Mouse (Mus musculus) spleen, postnatal 10 days (tissue): ENCODE results near the gene St3gal2.
"Not testable (repeated sequence)": the region's sequence is repeated elsewhere in the genome, so short reads cannot be mapped to it uniquely, and the experiment has no call there.

Experiments
- DNase-seq, 2 experiments: peaks; one replicate each; pipeline ENCODE4 v3.0.0; 2021 to 2022; ENCODE audit warnings: low spot score in 2 of 2

St3gal2 gene

GRCm38 (mm10) chr8:110919341-110920031 is at the start of gene St3gal2:
TSS of gene St3gal2 (plus strand) at chr8:110919922.
- DNase-seq: peak; percentile 71 to 84

- no peak for DNase-seq
Observed at GRCm38 (mm10) chr8:110870501-110870900, 49.2 kb upstream of the St3gal2 start.

GRCm38 (mm10) chr8:110877862-110878261 is 41.9 kb upstream of the St3gal2 start:
- no peak for DNase-seq

- no peak for DNase-seq
Observed at GRCm38 (mm10) chr8:110881741-110882310, 37.9 kb upstream of the St3gal2 start.

GRCm38 (mm10) chr8:110883824-110884223 is 35.9 kb upstream of the St3gal2 start:
- DNase-seq: no peak

- DNase-seq: no peak
Observed at GRCm38 (mm10) chr8:110886634-110887033, 33.1 kb upstream of the St3gal2 start.

GRCm38 (mm10) chr8:110887551-110887950 is 32.2 kb upstream of the St3gal2 start:
- no peak for DNase-seq

- DNase-seq: no peak
Observed at GRCm38 (mm10) chr8:110888441-110888840, 31.3 kb upstream of the St3gal2 start.

GRCm38 (mm10) chr8:110888860-110889259 is 30.9 kb upstream of the St3gal2 start:
- no peak for DNase-seq

GRCm38 (mm10) chr8:110889904-110890470 is 29.7 kb upstream of the St3gal2 start:
- no peak for DNase-seq

GRCm38 (mm10) chr8:110892040-110892439 is 27.7 kb upstream of the St3gal2 start:
- no peak for DNase-seq

- DNase-seq: no peak
Observed at GRCm38 (mm10) chr8:110892913-110893312, 26.8 kb upstream of the St3gal2 start.

- DNase-seq: no peak
Observed at GRCm38 (mm10) chr8:110894851-110895250, 24.9 kb upstream of the St3gal2 start.

- no peak for DNase-seq
Observed at GRCm38 (mm10) chr8:110895254-110895653, 24.5 kb upstream of the St3gal2 start.

- DNase-seq: no peak
Observed at GRCm38 (mm10) chr8:110895812-110896211, 23.9 kb upstream of the St3gal2 start.

- no peak for DNase-seq
Observed at GRCm38 (mm10) chr8:110897495-110897894, 22.2 kb upstream of the St3gal2 start.

- no peak for DNase-seq
Observed at GRCm38 (mm10) chr8:110901056-110901455, 18.7 kb upstream of the St3gal2 start.

- DNase-seq: peak; percentile 80 to 88
Observed at GRCm38 (mm10) chr8:110901839-110902578, 17.7 kb upstream of the St3gal2 start, which contains the start of gene Fuk. TSS of gene Fuk (minus strand) at chr8:110902488.

- DNase-seq: no peak
Observed at GRCm38 (mm10) chr8:110902579-110902965, 17.1 kb upstream of the St3gal2 start.

- DNase-seq: no peak
Observed at GRCm38 (mm10) chr8:110905404-110905803, 14.3 kb upstream of the St3gal2 start.

- DNase-seq: no peak
Observed at GRCm38 (mm10) chr8:110906682-110907081, 13.0 kb upstream of the St3gal2 start.

GRCm38 (mm10) chr8:110909850-110910249 is 9.9 kb upstream of the St3gal2 start:
- not testable (repeated sequence) for DNase-seq
